Mouse (Mus musculus) liver, embryonic 14.5 days (tissue): ENCODE results near the gene Nus1.

Experiments
- CTCF ChIP-seq: IDR thresholded peaks from 2 replicates; pipeline ENCODE4 v1.5.1; 2016; ENCODE audit warnings: antibody characterized with exemption, low read depth, control low read depth
- EP300 ChIP-seq: IDR thresholded peaks from 2 replicates; pipeline ENCODE4 v1.6.1; 2016; ENCODE audit warnings: antibody characterized with exemption, low read depth

GRCm38 (mm10) chr10:52415020-52415419 lies 2.3 kb upstream of the Nus1 start:
- no peak for TF ChIP-seq EP300
- no peak for TF ChIP-seq CTCF
